Mouse (Mus musculus) heart, postnatal 0 days (tissue): ENCODE results near the gene Oxgr1. TPM values are rescaled to one million over a fixed set of nuclear protein-coding genes. Genes with fewer than 3 reads are reported as not detected.

ENCODE experiments used
- ATAC-seq: fragments of 200-750 bp; cut with Nextera tagmentation; 2 replicates; pipeline ENCODE4 v1.8.0; 2017; ENCODE audit warnings: low read depth, moderate number of reproducible peaks, moderate library complexity; ENCODE audit not compliant: insufficient read depth
- DNase-seq: peaks from one replicate; pipeline ENCODE4 v3.0.0-alpha.2; 2016; ENCODE audit warnings: low spot score
- H3K27ac ChIP-seq: fragments of 300-500 bp; sonication (generic); 2 replicates; pipeline ENCODE4 v1.5.1; 2014; ENCODE audit warnings: low read depth, mild to moderate bottlenecking
- H3K27me3 ChIP-seq: fragments of 300-500 bp; sonication (generic); 2 replicates; pipeline ENCODE4 v1.6.1; 2014; ENCODE audit warnings: low read length, mixed read lengths; ENCODE audit not compliant: control insufficient read depth, insufficient read depth
- H3K36me3 ChIP-seq: fragments of 300-500 bp; sonication (generic); replicated peaks from 2 replicates; pipeline ENCODE4 v1.6.1; 2014; ENCODE audit warnings: low read length, mixed read lengths; ENCODE audit not compliant: control insufficient read depth, insufficient read depth
- H3K4me1 ChIP-seq: fragments of 300-500 bp; sonication (generic); 2 replicates; pipeline ENCODE4 v1.6.1; 2014; ENCODE audit warnings: antibody characterized with exemption; ENCODE audit not compliant: control insufficient read depth, insufficient read depth
- H3K4me2 ChIP-seq: fragments of 300-500 bp; sonication (generic); 2 replicates; pipeline ENCODE4 v1.6.1; 2014; ENCODE audit warnings: low read depth, mild to moderate bottlenecking, low read length, moderate library complexity
- H3K4me3 ChIP-seq: fragments of 300-500 bp; sonication (generic); 2 replicates; pipeline ENCODE4 v1.5.1; 2014; ENCODE audit warnings: low read depth, low read length
- H3K9ac ChIP-seq: fragments of 300-500 bp; sonication (generic); replicated peaks from 2 replicates; pipeline ENCODE4 v1.6.1; 2014; ENCODE audit warnings: low read depth, low read length, mixed read lengths
- H3K9me3 ChIP-seq: fragments of 300-500 bp; sonication (generic); replicated peaks from 2 replicates; pipeline ENCODE4 v1.6.1; 2016; ENCODE audit warnings: low read length; ENCODE audit not compliant: control insufficient read depth
- CTCF ChIP-seq: IDR thresholded peaks from 2 replicates; pipeline ENCODE4 v1.5.1; 2016; ENCODE audit warnings: antibody characterized with exemption, control low read depth, low read depth
- EP300 ChIP-seq: IDR thresholded peaks from 2 replicates; pipeline ENCODE4 v1.6.1; 2016; ENCODE audit warnings: antibody characterized with exemption, low read depth
- WGBS: fragments of 180-500 bp; shearing (Covaris S2); extraction: QIAGEN DNeasy Blood & Tissue Kit; methylation state at CpG from one replicate; pipeline ENCODE4 v1.1.7; 2014; 5-methylcytosine and 5-hydroxymethylcytosine counted together
- polyA plus RNA-seq: library from polyadenylated mRNA; unstranded; fragments of >200 nt; fragmentation: Nextera tagmentation; extraction: Ambion mirVana; gene quantifications from 2 replicates; pipeline ENCODE4 v1.2.1, GENCODE M21; 2015
- total RNA-seq: library from RNA; depleted of rRNA; stranded (reverse); fragments of >200 nt; gene quantifications from 2 replicates; pipeline ENCODE4 v1.2.3, GENCODE M21; 2014; ENCODE audit warnings: low replicate concordance

The Oxgr1 gene
- total and polyA plus RNA-seq, 2 experiments from 2014 or later, result 1.2 TPM; not detected in 1

DNA sequence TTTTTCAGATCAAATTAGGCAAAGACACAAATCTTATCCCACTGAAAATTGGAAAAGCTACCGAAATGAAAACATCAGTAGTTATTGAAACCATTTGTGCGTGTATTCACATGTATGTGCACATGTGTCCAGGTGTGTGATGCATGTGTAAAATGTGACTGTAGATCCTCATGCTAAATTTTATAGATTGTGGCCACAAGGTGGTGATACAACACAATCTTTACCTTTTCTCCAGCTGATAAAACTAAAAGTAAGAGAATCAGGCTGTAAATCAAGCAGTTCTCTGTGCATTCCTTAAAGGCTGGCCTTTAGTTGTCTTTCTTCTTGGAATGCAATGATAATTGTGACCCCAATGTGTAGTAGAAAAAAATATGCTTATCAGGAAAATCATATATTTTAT lies 34.0 kb upstream of the Oxgr1 start:
- Histone ChIP-seq H3K4me1 (no peaks in the 10 kb centered on the region), H3K9me3 (no peaks in the 10 kb centered on the region), H3K27ac (no peak overlapping the region), H3K4me3 (no peak overlapping the region), H3K27me3 (no peaks in the 10 kb centered on the region), H3K4me2 (no peak overlapping the region), H3K36me3 (no peaks in the 10 kb centered on the region), H3K9ac (no peak overlapping the region)
- peak; percentile 61 for DNase-seq
- ATAC-seq, result no peak
- 47% methylated on average over 2 of the region's 2 CpGs for WGBS
- no peak for TF ChIP-seq EP300
- TF ChIP-seq CTCF, result peak; percentile 65

GRCm38 (mm10) chr14:120075746-120076145 lies 33.5 kb upstream of the Oxgr1 start:
- TF ChIP-seq CTCF (no peak), EP300 (no peak)
- ATAC-seq (no peak), DNase-seq (no peak)
- H3K4me2 ChIP-seq, result no peak overlapping the region
- no peaks in the 10 kb centered on the region for H3K9me3 ChIP-seq
- no peaks in the 10 kb centered on the region for H3K27me3 ChIP-seq
- no peak overlapping the region for H3K27ac ChIP-seq
- WGBS, result 57% methylated on average over 5 of the region's 5 CpGs
- no peak overlapping the region for H3K4me3 ChIP-seq
- no peaks in the 10 kb centered on the region for H3K4me1 ChIP-seq
- no peaks in the 10 kb centered on the region for H3K36me3 ChIP-seq
- no peak overlapping the region for H3K9ac ChIP-seq

DNA sequence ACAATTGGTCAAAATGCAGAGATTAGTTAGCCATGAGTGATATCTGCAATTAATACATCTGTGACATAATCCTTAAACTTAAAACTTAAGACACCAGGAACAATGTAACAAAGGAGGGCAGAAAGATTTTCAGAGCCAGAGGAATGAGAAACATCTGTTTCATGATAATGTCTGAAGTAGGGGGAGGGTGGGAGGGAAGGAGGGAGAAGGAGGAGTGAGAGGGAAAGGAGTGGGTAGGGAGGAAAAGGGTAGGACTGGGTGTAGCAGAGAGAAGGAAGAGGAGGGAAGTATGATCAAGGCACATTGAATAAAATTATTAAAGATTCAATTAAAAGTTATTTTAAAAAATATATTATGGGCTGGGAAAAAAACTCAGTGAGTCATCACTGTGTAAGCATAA lies 32.0 kb upstream of the Oxgr1 start:
- Histone ChIP-seq H3K9me3 (no peaks in the 10 kb centered on the region), H3K9ac (no peak overlapping the region), H3K27ac (no peak overlapping the region), H3K36me3 (no peaks in the 10 kb centered on the region), H3K4me3 (no peak overlapping the region), H3K4me2 (no peak overlapping the region), H3K27me3 (no peaks in the 10 kb centered on the region), H3K4me1 (no peaks in the 10 kb centered on the region)
- ATAC-seq, result no peak
- no peak for TF ChIP-seq EP300
- no peak for TF ChIP-seq CTCF
- no peak for DNase-seq

- no peak for ATAC-seq
- H3K9ac ChIP-seq, result no peak overlapping the region
- no peak for TF ChIP-seq EP300
- TF ChIP-seq CTCF, result peak; percentile 70
These were observed 18.9 kb upstream of the Oxgr1 start for GRCm38 (mm10) chr14:120061096-120061495.

DNA sequence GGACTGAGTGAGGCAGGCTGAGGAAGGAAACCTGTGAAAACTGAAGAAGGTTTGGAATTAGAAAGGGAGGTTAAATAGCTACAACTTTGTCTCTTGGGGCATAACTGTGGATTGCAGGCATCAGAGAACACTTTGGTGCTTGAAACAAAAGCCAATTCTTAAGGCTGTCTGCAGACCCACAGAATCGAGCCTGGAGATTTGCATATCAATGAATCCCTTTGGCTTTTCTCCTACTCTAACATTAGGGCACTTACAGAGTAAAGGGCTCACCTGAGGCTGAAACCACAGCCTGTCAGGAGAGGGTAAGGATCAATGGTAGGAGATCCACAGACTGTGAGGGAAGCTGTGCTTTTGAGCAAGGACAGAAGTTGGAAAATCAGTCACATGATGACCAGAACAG lies 8.8 kb downstream of the Oxgr1 start:
- no peak for TF ChIP-seq EP300
- TF ChIP-seq CTCF, result no peak
- Histone ChIP-seq H3K4me2 (no peak overlapping the region), H3K27me3 (no peaks in the 10 kb centered on the region), H3K9me3 (no peaks in the 10 kb centered on the region), H3K36me3 (no peaks in the 10 kb centered on the region), H3K4me1 (no peaks in the 10 kb centered on the region), H3K4me3 (no peak overlapping the region), H3K9ac (no peak overlapping the region), H3K27ac (no peak overlapping the region)
- DNase-seq, result no peak
- no peak for ATAC-seq
- WGBS, result 7% methylated on average over 1 of the region's 1 CpGs

More at GRCm38 (mm10) chr14:120061096-120061495, 18.9 kb upstream of the Oxgr1 start:
- Histone ChIP-seq H3K4me1 (no peaks in the 10 kb centered on the region), H3K27me3 (no peaks in the 10 kb centered on the region), H3K9me3 (0 out of 2 replicates have a peak, but pooled peaks cover 3% of the 10 kb centered on the region), H3K4me3 (no peak overlapping the region), H3K4me2 (no peak overlapping the region), H3K27ac (no peak overlapping the region), H3K36me3 (no peaks in the 10 kb centered on the region)
- 56% methylated on average over 9 of the region's 9 CpGs for WGBS
- DNase-seq, result peak; percentile 5

DNA sequence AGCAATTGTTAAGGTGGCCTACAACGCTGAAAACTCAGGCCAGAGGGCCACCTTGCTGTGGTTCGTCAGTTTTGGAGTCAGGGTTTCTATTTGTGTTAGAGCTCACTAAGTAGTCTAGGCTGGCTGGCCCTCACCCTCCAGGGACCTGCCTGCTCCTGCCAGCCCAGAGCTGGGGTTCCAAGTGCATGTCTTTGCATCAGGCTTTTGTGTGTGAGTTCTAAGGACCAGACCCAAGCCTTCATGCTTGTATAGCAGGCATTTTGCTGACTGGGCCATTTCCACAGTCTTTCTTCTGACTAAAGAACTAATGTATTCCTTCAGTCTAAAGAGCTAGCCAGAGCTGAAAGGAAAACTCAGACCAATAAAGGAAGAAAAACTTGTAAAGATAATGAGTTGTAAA lies 22.3 kb downstream of the Oxgr1 start:
- ATAC-seq (no peak), DNase-seq (no peak)
- 76% methylated on average over 2 of the region's 2 CpGs for WGBS
- Histone ChIP-seq H3K9me3 (no peaks in the 10 kb centered on the region), H3K36me3 (no peaks in the 10 kb centered on the region), H3K9ac (no peak overlapping the region), H3K27me3 (no peaks in the 10 kb centered on the region), H3K4me3 (no peak overlapping the region), H3K4me1 (no peaks in the 10 kb centered on the region), H3K4me2 (no peak overlapping the region), H3K27ac (no peak overlapping the region)
- TF ChIP-seq EP300 (no peak), CTCF (no peak)
